Mouse (Mus musculus): ENCODE measurements around the gene Lmntd1.

The Lmntd1 gene

DNA sequence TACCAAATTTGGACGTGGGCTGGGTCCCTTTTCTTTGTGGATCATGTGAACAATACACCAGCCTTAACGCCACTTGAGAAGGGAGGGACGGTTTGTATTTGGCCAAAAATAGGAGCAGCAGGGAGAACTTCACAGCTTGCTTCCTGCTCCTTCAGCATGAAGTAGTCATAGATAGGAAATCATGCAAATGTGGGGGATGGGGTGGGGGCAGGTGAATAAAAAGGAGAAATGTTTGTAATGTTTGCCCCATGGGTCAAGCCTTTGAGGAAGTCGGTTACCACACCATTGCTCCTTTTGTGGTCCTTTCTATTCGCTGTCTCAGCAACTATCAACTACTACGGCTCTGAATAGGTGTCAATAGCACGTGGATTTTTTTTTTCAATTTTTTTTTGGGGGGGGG lies 60.9 kb downstream of the Lmntd1 start:
- no peak for DNase-seq

DNA sequence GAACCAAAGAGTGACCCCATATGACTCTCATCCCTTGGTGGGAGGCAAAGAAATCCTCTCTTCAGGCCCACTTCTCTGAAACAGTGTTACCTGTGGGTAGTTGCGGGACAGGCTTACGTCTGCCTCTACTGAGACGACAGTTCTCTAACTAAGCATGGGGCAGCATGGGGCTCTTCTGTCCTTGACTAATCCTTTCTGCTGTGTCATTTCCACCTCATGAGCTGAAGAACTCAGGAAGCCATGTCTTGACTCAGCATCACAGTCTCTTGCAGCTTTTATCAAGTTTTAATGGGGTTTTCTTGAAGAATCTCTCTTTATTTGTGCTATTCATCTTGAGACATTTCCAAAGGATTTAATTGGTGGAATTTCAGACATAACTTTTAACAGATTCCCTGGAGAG lies 61.3 kb downstream of the Lmntd1 start:
- no peak for DNase-seq

DNA sequence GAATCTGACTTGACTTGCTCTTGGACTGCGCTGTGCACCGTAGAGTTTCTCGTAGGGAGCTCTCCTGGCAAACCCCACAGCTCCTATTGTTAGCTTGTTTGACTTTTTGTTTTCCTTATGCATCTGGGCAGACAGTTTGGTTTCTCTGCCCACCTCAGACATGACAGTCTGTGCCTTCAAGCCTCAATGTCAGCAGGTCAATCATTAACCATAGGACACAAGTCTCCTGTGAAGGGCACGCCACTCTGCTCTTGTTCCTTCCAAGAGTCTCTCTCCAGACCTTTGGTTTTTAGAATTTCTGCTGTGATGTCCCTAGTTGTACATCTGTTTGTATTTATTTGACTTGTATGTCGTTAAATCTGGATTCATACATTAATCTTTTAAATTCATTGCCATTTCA lies 63.1 kb downstream of the Lmntd1 start:
- no peak for DNase-seq

DNA sequence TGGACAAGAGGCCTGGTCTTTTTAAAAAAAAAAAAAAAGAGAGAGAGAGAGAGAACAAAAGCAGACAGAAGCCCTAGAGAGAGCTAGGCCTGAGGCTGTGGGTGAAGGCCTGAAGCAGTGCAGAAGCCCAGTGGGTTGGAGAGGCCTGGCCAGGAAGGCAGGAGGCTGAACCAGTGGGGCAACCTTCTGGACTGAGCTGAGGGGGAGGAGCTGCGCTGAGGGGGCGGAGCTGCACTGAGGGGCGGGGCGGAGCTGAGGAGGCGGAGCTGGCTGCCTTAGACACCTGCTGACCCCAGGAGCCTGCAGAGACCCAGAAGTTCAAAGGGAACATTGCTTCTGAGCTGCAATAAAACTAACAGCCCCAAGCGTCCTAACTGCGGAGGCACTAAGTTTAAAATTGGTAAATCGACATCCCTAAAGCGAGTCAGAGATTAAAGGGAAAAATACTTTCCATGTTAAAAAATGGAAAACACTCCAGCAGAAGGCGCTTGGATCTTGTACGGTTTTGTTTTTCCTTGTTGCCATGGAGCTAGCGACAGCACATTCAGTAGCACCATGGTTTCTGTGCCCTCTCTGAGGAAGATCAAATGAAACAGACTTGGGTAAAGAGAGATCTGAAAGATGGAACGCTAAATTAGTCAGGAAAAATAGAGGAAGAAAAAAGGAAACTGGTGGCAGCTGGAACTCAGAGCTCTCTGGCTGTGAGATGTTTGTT lies 68.0 kb downstream of the Lmntd1 start:
- no peak for DNase-seq

DNA sequence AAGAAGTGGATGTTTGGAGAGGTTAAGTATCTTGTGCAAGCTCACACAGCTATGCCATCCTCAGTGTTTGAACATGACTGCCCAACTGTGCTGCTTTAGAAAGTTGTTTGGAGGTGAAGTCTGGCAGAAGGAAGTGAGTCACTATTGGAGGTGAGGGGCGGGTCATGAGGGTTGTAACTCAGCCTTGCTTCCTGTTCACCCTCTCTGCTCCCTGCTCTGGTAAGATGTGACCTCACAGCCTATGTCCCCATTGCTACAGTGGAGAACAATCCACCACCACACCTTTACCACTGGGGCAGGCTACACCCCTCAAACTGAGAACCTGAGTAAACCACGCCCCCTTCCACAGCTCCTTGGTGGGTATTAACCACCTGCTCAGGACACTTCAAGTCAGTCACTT lies 69.3 kb downstream of the Lmntd1 start:
- DNase-seq, result no peak

DNA sequence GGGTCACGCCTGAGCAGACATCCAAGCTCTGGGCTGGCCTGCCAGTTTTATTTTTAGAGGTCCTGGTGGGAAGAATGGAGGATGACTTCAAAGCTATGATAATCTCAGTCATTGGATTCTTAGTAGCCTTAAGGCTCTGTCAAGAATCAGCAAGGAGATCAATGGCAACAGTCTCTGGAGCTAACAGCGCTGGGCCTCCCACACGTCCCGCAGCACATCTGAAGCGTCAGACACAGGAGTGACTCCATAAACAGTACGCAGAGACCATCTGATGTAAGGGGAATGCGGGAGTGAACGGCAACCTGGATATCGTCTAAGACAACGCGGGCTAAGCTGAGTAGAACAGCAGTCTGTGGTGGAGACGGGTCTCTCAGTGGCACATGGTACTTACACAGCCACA lies 69.8 kb downstream of the Lmntd1 start:
- DNase-seq, result no peak

DNA sequence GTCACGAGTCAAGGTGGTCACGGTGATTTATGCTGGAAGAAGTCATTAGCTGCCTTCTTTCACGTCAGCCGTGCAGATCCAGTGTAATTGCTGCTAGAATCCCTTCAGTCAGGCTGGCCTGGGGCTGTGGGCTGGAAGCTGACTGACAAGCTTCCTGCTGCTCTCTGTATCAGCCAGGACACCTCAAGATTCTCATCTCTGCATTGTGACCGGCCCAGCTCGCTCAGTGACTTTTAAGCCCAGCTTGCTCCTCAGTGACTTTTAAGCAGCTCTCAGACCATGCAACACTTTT lies 74.6 kb downstream of the Lmntd1 start:
- no peak for DNase-seq

DNA sequence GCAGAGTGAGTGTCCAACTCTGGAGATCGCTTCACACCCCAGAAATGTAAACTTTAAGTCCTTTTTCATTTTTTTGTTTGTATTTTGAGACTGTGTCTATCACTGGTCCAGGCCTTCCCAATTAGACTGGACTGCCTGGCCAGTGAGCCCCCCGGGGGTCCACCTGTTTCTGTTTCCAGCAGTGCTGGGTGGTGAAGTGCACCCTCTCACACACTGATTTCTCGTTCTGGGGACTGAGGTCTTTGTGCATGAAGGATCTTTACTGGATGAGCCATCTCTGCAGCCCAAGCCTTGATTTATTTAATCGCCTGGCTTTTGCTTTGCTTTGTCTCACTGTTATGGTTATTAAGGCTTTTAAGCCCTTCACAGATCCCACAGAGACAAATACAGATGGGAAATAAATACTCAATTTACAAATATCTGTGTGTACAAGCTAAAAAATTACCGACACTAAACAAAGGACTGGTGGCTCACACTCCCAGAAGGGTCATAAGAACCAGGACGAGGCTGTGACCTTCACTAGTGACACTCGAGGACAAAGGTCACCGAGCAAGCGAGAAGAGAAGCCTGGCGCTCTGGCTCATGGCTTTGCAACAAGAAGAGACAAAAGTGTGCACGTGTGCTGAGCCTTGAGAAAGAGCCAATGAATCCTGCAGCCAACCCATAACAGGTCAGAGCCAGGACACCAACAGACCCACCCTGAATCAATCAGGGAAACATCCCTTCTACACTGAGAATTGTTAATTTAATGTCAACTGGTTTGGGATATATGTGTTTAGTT lies 75.1 kb downstream of the Lmntd1 start:
- no peak for DNase-seq

DNA sequence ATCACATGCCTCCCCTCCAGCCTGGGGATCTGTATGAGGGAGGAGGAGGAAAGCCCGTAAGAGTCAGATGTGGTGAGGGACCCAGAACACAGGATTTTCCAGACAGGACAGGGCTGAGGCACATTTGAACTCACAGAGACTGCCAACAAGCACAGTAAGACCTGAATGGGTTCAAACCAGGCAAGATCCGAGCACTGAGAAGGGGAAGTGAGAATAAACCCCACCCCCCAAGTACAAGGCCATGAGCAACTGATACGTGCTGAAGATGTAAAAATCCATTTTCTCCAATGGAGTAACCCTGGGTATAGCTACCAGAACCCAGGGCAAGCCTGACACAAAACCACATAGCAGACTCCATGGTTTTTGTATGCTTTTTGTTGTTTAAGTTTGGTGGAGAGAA lies 83.7 kb downstream of the Lmntd1 start:
- no peak for DNase-seq

DNA sequence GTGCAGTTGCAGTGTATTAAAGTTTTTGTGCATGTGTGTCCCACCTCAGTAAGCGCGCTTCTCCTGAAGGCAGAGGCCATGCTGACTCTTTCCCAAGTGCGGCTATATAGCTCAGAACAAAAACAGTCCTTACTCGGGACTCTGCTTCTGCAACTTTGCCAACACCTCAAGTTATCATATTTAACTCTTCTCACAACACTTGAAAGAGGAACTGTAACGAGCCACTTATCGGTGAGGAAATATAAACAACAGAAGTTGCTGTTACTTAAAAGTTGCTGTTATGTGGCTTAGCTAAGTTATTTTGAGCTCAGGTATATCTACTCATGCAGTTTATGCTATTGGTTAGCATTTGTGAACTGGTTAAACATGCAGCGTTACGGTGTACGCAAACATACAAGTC lies 90.8 kb downstream of the Lmntd1 start:
- no peak for DNase-seq

DNA sequence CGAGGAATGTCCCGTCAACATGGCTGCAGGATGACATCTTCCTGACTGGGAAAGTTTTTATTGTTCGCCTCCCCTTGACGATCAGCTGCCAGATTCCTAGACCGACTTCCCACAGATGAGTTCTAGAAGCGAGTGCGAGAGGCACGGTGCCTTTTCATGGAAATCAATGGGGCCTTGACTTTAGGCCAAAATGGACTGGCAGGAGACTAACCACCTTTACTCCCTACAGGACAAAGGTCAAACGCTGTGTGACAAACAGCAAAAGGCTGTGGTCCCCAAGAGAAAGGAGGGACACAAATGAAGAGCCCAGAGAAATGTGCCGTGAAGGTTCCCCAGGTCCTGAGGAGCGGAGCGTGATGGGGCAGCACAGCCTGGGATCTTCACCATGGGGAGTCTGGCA lies 91.5 kb downstream of the Lmntd1 start:
- DNase-seq, result no peak

DNA sequence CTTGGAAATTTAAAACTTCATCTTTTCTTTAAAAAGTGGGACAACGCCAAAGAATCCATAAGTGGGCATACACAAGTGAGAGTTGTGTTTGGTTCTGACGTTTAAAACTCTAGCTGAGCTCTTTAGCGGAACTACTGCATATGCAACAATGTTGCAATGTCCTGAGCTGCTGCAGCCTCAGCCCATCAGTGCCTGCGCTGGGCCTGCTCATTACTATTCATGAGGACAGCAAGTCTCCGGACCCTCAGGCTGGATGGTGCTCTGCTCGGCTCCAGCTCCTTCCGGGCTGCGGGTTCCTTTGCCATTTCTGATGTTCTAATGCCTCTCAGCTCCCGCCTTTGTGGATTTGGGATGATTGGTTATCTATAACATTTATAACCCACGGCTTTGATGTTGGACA lies 97.1 kb downstream of the Lmntd1 start:
- no peak for DNase-seq

DNA sequence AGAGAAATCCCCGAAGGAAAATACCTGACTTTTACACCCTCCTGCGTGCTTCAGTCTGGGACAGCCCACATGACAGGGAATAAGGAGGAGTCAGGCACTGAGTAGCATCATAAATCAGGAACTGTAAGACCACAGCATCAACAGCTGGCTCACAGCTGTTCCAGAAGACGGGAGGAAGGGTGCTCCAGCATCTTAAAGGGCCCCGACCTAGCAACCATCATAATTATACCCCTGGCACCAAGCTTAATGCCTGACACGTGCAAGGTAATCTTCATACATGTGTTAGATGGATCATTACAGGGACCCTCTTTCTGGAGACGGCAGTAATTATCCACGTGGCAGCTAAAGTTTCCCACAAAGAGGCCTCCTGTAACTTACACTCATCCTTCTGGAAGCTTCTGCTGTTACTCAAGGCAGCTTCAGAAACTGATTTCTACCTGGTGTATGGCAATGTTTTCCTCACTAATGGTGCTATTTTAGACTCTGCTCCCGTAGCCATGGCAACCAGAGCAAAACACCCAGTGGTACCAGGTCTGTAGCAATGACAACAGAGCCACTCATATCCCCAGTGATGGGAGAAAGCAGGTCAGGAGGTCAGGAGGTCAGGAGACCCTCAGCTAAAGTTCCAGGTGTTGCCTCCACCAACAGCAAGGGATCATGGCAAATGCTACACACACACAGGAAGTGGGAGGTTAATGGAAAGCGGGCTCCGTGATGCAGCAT lies 98.1 kb downstream of the Lmntd1 start:
- DNase-seq, result no peak

DNA sequence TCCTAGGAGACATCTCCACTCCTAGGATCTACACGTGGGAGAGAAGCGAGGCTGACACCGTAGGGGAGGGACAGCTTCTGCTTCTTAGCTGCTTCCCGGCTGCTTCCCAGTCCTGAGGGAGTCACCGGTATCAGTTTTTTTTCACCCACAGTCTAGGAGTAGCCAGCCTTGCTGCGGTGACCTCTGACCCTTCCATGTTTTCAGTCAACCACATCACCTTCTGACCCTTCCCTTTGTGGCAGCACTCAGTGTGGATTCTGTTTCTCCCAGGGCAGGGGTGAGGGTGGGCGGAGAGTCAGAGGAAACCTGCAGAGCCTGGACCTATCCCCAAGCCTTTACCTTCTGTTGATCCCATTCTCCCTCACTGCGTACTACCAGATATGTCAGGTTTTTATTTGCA lies 102.9 kb downstream of the Lmntd1 start:
- no peak for DNase-seq

DNA sequence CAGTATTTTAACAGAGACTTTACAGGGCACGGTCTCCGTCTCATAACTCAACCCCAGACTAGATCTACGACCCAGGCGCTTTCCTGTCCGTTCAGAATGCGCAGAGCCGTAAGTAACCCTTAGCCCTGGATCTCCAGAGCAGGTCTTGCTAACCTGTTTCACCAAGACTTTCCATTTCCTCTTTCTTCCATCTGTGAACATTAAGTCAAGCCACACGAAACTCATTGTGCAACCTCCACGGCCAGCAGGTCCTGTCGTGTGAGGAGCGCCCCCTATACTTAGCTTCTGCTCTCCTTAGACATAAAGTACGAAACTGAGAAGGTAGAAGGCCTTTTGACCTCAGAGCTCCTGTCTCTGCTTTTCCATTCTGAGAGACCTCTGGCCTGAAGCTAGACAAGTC lies 105.3 kb downstream of the Lmntd1 start:
- no peak for DNase-seq

DNA sequence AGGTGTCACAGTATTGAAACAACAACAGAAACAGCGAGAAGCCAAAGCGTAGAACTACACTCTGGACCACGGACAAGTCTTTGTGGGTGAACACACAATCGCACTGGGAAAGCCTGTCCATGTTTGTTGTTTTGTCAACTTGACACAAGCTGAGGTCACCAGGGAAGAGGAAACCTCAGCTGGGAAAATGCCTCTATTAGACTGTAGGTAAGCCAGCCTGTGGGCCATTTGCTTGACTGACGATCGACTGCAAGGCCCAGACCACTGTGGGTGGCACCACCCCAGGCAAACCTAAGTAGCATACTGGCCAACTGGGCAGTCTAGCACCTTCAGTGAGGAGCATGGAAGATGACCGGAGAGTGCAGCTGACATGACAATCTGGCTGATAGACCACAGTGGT lies 112.4 kb downstream of the Lmntd1 start:
- no peak for DNase-seq

DNA sequence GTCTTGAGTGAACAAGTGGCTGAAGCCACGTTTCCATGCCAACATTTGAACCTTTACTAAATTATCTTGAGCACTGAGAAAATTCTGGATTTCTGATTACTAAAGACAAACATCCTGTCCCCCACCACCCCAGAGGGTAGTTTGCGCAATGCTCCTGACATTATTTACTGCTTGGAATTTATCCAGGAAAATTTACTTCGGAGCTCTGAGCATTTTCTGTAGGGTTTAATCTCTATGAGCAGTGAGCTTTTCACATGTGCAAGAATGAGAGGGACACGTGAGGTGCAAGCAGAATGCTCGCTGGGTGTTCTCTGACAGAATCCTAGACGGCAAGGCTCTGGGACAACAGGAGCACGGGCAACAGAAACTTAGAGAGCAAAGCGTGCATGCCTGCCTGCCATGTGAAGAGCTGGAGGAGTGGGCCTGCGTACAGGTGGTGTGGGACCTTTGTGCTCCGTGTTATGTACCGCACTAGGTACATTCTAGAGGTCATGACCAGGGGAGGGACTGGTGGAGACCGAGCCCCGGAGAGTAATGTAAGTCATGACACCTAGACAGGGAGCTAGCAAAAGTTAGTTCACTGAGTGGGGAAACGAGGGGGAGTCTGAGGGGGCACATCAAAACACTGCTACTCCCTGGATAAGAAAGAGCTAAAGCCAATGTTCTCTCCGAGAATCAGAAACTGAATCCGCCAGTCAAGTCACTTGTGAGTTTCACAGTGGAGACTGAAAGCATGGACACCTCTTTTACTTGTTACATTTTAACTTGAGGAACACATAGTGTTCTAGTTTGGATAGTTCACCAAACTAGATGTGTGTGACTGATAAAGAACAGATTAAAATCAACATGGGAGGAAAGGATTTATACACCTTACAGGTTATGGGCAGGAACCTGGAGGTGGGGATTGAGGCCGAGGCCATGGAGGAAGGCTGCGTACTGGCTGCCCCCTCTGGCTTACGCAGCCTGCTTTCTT lies 114.3 kb downstream of the Lmntd1 start:
- no peak for DNase-seq

DNA sequence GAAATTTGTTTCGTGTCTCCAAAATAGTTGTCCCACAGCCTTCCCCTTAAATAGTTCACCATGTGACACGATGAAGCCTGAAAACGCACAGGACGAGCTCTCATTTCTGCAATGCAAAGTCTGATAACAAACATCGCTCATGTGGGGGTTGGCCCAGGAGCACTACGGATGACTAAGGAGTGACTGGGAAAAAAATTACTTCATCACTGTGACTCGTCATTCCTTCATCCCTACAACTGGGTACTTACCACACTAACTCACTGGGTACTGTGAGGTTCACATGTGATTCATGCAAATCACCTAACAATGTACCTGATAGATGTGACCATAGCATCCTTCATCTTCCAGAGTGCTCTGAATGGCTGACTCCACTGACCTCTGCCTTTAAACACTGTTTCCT lies 118.4 kb downstream of the Lmntd1 start:
- no peak for DNase-seq

DNA sequence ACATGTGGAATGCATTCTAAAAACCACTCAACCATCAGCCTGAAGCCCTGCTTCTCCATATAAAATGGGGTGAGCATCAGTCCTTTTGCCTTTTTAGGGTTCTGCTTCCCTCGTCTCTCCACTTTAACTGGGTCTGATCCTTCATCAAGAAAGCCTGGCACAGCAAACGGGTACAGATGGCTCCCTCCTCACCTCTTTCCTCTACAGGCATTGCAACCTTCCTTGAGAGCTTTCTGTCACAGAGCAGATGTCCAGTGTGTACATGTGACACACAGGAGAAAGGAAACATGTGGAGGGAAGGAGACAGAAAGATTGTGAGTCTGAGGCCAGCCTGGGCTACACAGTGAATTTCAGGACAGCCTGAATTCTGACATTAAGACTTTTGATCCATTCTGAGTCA lies 125.9 kb downstream of the Lmntd1 start:
- no peak for DNase-seq

DNA sequence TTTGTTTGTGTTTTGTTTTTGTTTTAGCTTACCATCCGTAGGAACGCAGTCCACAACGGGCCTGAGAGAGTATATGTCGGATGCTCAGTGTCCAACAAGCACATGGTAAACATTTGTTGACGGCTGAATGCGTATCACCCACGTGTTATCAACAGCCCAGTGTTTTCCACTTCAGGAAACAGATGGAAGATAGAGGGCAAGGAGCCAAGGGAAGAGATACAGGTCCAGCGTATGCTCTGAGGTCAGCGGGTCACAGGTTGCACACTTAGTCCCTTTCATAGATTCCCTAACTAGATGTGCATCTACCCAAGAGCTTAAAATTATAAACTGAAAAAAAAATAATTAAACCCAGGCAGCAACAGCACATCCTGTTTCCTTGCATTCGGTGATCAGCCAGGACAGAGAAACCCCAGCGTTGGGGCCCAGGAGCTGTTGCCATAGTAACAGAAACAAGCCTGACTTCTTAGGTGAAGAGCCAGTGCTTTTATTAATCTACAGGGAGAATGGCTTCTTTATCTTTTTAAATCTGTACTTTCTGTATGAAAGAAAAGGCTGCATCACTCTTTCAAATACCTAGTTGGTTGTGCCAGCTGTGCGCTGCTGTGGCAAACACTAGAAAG lies 128.0 kb downstream of the Lmntd1 start:
- no peak for DNase-seq

DNA sequence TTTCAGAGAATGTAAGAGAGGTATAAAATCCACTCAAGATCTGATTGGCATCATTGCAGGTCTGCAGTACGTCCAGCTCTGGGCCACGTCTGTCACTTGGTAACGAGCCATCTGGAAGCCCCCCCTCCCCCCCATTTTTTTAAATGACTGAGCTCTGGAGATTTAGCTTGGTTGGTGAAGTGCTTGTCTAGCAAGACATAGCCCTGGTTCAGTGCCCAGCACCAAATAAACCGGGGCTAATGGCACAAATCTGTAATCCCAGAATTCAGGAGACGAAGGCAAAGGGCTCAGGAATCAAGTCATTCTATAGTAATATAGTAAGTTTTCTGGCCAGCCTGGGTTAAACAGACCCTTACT lies 130.8 kb downstream of the Lmntd1 start:
- DNase-seq, result no peak

DNA sequence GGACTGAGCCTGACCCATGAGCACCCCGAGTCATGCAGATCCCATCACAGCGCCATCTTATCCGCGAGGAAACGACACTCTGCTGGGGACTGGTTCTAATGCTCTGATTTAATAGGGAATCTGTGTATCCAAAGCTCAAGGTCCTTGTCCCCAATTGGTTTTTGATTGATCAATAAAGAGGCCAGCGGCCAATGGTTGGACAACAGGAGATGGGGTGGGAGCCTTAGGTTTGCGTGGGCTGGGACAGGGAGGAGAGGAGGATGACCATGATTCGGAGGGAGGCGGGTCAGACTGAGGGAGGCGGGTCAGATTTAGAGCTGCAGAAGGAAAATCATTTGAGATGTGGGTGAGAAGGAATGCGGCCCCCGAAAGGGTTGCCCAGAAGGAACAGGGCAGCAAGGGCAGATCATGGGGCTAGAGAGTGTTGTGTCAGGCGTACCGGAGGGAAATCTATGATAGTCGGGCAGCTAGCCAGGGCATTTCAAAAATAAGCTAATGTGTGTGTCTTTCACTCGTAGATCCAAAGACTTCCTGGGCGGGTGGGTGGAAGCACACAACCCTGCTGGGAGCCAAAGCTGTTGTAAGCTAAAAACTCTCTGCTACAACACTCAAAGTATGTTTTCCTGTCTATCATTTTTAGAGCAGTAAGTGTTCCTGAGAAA lies 131.3 kb downstream of the Lmntd1 start:
- peak; percentile 38 for DNase-seq
